Mouse (Mus musculus) cerebellum, adult 11 months (tissue): ENCODE data around the gene Elf1.
"Not testable (repeated sequence)": the region's sequence is repeated elsewhere in the genome, so short reads cannot be mapped to it uniquely, and the experiment has no call there.

Experiments used
- DNase-seq: peaks from one replicate; pipeline ENCODE4 v3.0.0; 2022

The Elf1 gene

DNA sequence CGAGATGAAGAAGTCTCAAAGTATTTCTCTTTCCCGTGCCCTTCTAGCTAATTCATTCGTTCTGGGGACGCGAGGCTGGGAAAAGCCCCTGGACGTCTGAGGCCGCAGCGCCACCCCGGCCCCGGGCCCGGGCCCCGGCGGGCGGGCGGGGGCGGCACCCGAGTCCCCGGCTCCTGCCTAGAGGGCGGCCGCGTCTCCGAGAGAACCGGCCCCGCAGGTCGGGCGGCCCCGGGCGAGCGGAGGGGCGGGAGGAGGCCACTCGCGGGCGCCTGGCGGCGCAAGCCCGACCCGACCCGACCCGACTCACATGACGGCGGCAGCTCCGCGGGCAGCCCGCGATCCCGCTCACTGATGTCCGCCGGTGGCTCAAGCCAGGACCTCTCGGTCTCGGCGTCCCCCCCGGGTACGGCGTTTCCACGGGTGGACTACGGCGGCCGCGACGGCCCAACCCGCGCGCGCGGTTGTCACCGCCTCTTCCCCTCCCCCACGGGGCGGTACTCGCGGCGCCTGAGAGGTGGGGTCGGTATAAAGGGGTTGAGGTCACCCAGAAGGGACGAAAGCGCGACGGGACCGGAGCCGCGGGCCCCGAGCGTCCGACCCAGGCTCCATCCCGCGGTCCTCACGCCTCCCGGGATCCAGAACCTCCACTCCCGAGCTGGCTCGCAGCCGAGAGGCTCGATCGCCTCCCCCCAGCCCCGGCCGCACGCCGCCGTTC lies at the start of gene Elf1:
TSS of gene Elf1 (plus strand) at position 571 of the 715 bp plus-strand sequence.
- peak; percentile 97 for DNase-seq

- no peak for DNase-seq
Measured at GRCm38 (mm10) chr14:79434068-79434467, 46.9 kb upstream of the Elf1 start.

GRCm38 (mm10) chr14:79440655-79441054 lies 40.3 kb upstream of the Elf1 start:
- DNase-seq = no peak

DNA sequence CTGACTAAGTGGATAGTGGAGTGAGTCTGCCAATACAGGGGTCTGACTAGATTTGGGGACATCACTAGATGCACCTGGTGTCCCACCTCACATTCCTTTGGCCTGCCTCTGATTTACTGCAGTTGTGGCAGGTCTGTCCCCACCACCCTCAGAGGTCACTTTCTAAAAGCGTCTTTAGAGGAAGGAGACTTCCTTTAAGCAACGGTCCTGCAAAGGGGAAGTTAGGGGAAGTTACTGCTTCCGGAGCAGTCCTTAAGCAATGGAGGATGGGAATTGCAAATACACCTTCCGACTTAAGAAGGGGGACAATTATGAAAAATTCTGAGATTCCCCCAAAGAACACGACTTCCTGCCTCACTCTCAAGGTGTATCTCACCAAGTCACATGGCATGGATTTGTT lies 39.6 kb upstream of the Elf1 start:
- no peak for DNase-seq

- no peak for DNase-seq
Measured at GRCm38 (mm10) chr14:79444601-79445000, 36.4 kb upstream of the Elf1 start.

DNA sequence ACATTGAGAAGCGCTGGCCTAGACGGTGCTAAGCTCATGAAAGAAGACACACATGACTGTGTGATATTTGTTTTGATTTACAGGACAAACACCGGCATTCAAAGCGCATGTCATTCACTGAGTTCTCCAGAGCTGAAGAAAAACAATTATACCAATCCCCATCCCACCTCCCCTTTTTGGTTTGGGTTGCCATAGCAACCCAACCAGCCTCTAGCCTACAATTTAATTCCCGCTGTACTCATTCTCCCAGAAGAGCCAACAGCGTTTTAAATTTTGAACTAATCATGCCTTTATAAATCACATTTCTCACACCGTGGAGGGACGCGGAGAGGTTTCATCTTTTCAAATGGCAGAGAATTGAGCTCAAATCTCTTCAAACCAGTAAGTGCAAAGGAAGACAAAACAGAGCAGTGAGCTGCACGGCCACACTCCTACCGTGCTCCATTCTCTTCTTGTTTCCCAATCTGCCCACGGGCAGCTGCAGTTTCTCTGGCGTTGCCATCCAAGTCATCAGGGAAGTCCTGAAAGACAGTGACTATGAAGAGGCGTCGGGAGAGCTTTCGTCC lies 35.9 kb upstream of the Elf1 start:
- no peak for DNase-seq

- peak; percentile 59 for DNase-seq
Measured at GRCm38 (mm10) chr14:79451681-79452590, 29.1 kb upstream of the Elf1 start, which contains the start of gene Kbtbd6. Gene Kbtbd6, plus strand, starts transcription at chr14:79451835.

DNA sequence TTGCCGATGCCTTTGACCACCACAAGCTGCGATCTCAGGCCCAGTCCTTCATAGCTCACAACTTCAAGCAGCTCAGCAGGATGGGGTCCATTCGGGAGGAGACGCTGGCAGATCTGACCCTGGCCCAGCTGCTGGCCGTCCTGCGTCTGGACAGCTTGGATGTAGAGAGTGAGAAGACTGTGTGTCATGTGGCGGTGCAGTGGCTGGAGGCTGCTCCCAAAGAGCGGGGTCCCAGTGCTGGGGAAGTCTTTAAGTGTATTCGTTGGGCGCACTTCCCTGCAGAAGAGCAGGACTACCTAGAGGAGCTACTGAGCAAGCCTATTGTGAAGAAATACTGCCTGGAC lies 28.4 kb upstream of the Elf1 start:
- DNase-seq = not testable (repeated sequence)

DNA sequence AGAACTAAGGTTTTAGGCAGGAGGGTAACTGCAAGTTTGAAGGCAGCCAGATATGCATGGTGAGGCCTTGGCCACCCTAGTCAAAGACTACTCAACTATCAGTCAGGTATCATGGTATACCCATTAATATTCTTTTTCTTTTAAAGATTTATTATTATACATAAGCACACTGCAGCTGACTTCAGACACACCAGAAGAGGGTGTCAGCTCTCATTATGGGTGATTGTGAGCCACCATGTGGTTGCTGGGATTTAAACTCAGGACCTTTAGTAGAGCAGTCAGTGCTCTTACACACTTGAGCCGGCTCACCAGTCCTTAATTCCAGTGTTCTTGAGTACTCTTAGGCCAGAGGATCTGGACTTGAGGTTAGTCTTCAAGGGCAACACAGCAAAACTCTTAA lies 20.6 kb upstream of the Elf1 start:
- no peak for DNase-seq

- no peak for DNase-seq
Measured at GRCm38 (mm10) chr14:79460988-79461387, 20.0 kb upstream of the Elf1 start.

DNA sequence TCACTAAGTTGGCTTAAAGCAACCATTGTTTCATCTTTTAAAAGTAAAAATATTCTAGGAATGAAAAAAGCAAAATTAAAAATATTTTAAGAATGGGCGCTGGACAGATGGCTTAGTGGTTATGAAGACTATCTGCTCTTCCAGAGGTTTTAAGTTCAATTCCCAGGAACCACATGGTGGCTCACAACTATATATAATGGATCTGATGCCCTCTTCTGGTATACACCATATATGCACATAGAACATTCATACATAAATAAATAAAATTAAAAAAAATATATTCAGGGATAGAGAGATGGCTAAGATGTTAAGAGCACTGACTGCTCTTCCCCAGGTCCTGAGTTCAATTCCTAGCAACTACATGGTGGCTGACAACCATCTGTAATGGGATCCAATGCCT lies 15.4 kb upstream of the Elf1 start:
- no peak for DNase-seq

DNA sequence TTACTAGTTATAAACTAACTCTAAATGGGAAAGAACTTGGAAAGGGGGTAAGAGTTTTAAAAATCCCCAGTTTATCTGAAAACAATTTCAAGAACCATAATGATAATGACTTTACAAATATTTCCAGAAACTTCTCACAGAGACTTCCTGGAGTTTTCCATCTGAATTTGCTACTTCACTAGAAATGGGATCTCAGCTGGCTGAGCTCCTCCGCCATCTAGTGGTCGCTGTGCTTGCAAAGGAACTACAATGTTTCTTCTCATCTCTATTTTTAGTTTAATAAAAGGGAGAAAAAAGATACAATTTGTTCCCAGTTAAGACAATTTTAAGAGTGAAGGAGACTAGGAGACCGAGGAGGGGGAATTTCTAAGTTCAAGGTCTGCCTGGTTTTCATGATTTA lies 13.4 kb upstream of the Elf1 start:
- DNase-seq = no peak

- no peak for DNase-seq
Measured at GRCm38 (mm10) chr14:79473384-79473783, 7.6 kb upstream of the Elf1 start.

- DNase-seq = peak; percentile 96
Measured at GRCm38 (mm10) chr14:79481339-79482151, 551 bp downstream of the Elf1 start, which contains the start of gene Wbp4. Gene Wbp4, minus strand, starts transcription at chr14:79481520.

GRCm38 (mm10) chr14:79482251-79482661 lies 1.3 kb downstream of the Elf1 start:
- peak; percentile 37 for DNase-seq

DNA sequence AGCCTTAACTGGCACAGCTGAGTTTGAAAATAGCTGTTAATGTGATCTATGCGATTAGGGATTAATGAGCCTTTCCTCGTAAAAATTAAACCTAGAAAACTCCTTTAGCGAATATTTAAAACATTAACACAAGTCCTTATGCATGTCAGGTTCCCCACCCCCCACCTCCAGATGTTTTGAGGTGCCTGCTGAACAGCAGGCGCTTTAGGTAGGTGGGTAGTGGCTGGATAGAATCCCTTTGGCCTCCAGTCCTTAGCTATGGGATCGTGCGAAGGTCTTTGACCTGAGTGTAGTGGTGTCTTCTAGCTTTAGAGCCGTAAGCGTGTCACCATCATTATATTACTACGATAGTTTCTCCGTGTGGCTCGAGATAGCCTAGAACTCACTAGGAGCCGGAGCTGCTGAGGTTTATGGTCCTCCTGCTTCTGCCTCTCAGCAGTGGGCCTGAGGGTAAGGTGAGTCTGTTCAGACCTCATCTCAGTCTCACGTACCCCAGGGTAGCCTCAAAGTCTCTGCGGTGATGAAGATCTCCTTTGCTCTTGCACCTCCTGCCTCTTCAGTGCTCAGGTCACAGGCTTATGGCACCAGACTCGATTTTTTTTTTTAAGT lies 1.9 kb downstream of the Elf1 start:
- DNase-seq = no peak

- no peak for DNase-seq
Measured at GRCm38 (mm10) chr14:79483611-79484120, 2.7 kb downstream of the Elf1 start.

DNA sequence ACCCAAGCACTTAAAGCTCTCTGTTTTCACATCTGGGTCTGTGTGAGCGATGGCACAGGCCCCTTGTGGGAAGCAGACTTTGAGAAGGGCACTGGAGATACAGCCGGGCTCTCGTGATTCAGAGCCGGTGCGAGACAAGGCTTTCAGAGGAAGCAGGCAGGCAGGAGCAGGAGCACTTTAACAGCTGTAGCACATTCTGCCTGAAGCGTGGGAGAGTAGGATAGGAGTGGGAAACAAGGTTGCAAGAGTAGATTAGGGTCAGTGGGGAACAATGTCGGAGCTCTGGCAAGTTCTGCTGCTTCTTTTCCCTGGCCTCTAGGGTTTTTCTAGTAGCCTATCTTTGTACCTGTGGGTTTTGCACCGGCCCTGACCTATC lies 5.6 kb downstream of the Elf1 start:
- no peak for DNase-seq

- peak; percentile 55 for DNase-seq
Measured at GRCm38 (mm10) chr14:79486993-79487731, 6.2 kb downstream of the Elf1 start.

GRCm38 (mm10) chr14:79488531-79488930 lies 7.5 kb downstream of the Elf1 start:
- no peak for DNase-seq

DNA sequence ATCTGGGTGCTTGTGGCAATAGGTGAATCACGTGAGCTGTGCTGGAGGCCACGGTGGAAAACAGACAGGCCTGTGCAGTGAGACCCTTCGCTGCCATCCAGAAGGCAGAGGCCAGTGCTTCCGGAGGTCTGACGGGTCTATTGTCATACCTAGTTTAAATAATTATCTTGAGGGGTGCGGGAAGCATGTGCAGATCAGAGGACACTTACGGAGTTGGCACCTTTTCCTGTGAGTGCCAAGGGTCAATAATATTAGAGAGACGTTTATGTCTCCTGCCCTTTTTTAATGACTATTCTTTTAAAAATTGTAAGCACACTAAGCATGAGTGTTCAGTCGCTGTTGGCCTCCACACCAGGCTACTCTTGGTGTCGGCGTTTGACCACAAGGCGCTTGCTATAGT lies 8.2 kb downstream of the Elf1 start:
- no peak for DNase-seq
